Mouse (Mus musculus): Measurements from ENCODE around the gene Srp14.

Srp14 gene

DNA sequence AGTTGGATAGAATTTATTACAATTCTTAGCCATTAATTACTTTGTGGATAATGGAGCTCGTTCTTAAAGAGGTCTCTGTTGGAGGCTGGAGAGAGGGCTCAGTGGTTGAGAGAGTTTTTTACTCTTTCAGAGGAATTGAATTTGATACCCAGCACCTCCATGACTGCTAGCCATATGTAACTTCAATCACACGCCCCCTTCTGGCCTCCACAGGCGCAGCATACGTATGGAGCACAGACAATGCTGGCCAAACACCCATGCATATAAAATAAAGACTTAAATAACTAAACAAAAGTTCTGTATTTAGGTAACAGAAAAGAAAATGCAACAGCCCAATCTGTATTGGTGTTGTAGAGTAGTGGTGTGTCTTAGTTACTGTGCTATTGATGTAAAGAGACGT, 47.9 kb downstream of the Srp14 start:
- peak; percentile 69 for DNase-seq (ENCODE audit: low spot score)

DNA sequence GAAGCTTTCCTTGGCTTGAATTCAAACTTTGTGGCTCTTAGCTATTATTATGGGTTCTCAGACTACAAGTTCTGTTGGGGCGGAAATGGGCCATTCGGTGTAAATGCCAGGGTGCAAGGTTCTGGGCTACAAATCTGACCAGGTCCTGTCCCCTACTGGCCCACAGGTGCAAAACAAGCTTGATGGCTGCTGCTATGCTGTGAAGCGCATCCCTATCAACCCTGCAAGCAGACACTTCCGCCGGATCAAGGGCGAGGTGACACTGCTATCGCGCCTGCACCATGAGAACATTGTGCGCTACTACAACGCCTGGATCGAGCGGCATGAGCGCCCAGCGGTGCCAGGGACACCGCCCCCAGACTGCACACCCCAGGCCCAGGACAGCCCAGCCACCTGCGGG, 48.9 kb downstream of the Srp14 start:
- DNase-seq (ENCODE audit: low spot score) = no peak

DNA sequence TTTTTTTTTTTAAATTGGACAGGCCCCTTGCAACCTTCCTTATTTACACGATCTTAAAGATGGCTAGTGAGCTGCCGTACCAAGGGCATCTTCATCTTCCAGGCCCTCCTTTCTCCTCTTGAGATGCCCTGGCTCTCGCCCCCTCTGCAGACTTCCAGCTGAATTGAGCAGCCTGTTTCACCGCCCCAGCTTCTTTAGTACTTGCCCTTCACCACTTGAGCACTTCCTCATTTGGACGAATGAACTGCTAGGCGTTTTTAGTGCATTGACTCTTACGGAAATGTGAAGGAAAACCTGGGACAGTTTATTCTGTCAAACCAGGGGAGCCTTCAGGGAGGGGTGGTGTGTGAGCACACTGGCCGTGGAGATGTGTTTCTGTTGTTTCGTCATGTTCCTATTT, 50.2 kb downstream of the Srp14 start:
- DNase-seq (ENCODE audit: low spot score) = no peak

DNA sequence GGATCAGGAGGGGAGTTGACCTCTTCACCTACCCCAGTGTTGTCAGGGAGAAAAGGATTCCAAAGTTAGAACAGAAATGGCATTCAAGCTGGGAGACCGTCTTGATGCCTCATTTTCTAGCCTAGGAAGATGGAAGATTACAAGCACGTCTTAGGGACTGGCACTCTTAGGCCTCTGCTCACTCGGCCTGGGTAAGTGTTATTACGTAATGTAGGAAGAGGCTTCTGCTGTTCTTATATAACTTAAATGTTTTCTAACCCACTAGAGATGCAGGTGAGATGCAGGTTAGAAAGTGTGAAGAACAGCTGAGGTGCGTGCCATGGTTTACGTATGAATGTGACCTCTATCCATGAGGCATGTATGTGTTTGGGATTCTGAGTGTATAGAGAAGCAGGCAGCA, 51.2 kb downstream of the Srp14 start:
- no peak for DNase-seq (ENCODE audit: low spot score)
